Mouse (Mus musculus) thymus, postnatal 10 days (tissue): ENCODE measurements around the gene Hist1h3h.

Experiments
- DNase-seq, 2 experiments: peaks; one replicate each; pipeline ENCODE4 v3.0.0; 2021; ENCODE audit warnings: low spot score in 2 of 2

Hist1h3h gene

GRCm38 (mm10) chr13:21727948-21728572 lies 10.6 kb downstream of the Hist1h3h start:
- DNase-seq, result no peak

GRCm38 (mm10) chr13:21729544-21729943 lies 12.1 kb downstream of the Hist1h3h start:
- DNase-seq, result no peak

- DNase-seq, result peak in 1 of 2 experiments; percentile 32
These were observed 16.0 kb downstream of the Hist1h3h start for GRCm38 (mm10) chr13:21733466-21733865.

- DNase-seq, result peak; percentile 66 to 87
These were observed 16.8 kb downstream of the Hist1h3h start for GRCm38 (mm10) chr13:21734010-21734905.

- DNase-seq, result peak; percentile 80 to 84
These were observed 17.7 kb downstream of the Hist1h3h start, which contains the start of gene Hist1h4j for GRCm38 (mm10) chr13:21734906-21735767. Hist1h4j (plus strand) TSS chr13:21735064.

GRCm38 (mm10) chr13:21745006-21745405 lies 27.5 kb downstream of the Hist1h3h start:
- no peak for DNase-seq

- no peak for DNase-seq
These were observed 32.1 kb downstream of the Hist1h3h start for GRCm38 (mm10) chr13:21749387-21750158.

GRCm38 (mm10) chr13:21750159-21751017 lies 32.9 kb downstream of the Hist1h3h start, which contains the start of gene Hist1h4k:
Hist1h4k (minus strand) TSS chr13:21750505.
- DNase-seq, result peak; percentile 95 to 98

- DNase-seq, result no peak
These were observed 34.0 kb downstream of the Hist1h3h start for GRCm38 (mm10) chr13:21751417-21751816.

- no peak for DNase-seq
These were observed 34.4 kb downstream of the Hist1h3h start for GRCm38 (mm10) chr13:21751827-21752226.

GRCm38 (mm10) chr13:21752356-21752755 lies 34.9 kb downstream of the Hist1h3h start:
- no peak for DNase-seq

GRCm38 (mm10) chr13:21753051-21753523 lies 35.6 kb downstream of the Hist1h3h start:
- no peak for DNase-seq

- DNase-seq, result peak; percentile 75 to 78
These were observed 36.2 kb downstream of the Hist1h3h start, which contains the start of the genes Hist1h2ak and Hist1h2bn for GRCm38 (mm10) chr13:21753524-21754285. Hist1h2ak (minus strand) TSS chr13:21753827. Hist1h2bn (plus strand) TSS chr13:21754123.

- peak in 1 of 2 experiments; percentile 40 for DNase-seq
These were observed 37.0 kb downstream of the Hist1h3h start for GRCm38 (mm10) chr13:21754294-21755001.

GRCm38 (mm10) chr13:21755707-21756106 lies 38.2 kb downstream of the Hist1h3h start:
- no peak for DNase-seq
